Mouse (Mus musculus) heart, postnatal 14 days (tissue): ENCODE data around the gene Abhd12b. TPM values are rescaled to one million over a fixed set of nuclear protein-coding genes. Genes with fewer than 3 reads are reported as not detected.
A peak's percentile ranks its signal among the peaks of the same experiment; 100 is the strongest.

Experiments
- DNase-seq, 2 experiments: peaks; one replicate each; pipeline ENCODE4 v3.0.0; 2021 to 2022
- intact Hi-C: fragments of 180-260 bp; cut with DNase I; formaldehyde crosslinking; loops from one replicate; pipeline ENCODE4 v1.15.1; 2025
- long read RNA-seq, 2 experiments: library from polyadenylated mRNA; stranded (forward); transcript quantifications; one replicate each; pipeline ENCODE4 v2.0.0; 2021
- total RNA-seq, 2 experiments: library from RNA; stranded (reverse); gene quantifications; 2 replicates each; pipeline ENCODE4 v1.2.3; 2021

The Abhd12b gene
- not detected for total RNA-seq
- long read RNA-seq, experiment 1: 0 reads
- long read RNA-seq, experiment 2: 0 reads

- intact Hi-C loops: no loop called here
- DNase-seq: no peak
Observed at GRCm38 (mm10) chr12:70153842-70154241, at the start of gene Abhd12b. Abhd12b (plus strand) TSS chr12:70154142.

DNA sequence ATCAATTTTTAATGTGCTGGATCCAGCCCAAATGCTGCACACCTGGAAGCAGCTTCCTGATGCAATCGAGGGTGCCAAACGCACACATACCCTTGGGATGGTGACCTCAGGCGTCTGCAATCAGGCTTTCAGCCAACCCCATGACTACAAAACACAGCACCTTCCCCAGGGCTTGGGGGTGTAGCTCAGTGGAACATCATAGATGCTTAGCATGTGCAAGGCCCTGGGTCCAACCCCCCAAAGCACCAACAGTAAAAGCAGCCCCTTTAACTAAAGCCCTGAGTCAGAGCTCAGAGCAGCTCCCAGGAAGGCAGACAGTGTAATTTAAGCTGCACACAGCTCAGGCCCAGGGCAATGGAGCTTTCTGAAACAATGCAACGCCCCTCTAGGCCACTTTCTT is 49.7 kb upstream of the Abhd12b start:
- intact Hi-C loops: no loop called here
- DNase-seq: no peak

DNA sequence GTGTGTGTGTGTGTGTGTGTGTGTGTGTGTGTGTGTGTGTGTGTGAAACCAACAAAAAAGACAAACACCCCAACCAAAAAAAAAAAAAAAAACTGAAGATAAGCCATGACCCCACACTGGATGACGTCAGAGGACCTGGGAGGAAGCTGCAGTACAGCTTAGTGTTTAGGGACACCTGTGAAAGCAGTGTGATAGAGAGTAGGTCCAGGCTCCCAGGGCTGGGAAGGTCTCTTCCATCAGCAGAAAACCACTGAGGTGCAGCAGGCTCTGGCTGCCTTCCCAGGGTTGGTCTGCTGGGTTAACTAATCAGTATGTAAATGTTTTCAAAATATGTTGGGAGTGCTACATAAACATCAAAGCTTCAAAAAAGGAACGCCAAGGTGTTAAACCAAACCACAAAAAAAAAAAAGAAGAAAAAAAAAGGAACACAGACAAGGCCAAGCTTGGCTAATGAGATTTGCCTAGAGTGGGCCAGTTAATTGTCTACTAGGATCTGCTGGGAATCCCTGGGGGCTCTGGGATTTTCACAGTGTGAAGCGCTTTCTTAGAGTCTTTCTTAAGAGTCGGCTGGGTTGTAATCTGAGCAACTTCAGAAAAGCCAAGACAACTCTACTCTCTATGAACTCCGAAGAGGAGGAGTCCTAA is 49.0 kb upstream of the Abhd12b start:
- no peak for DNase-seq
- intact Hi-C loops: loop anchor here (5.0 kb wide), 1 partner anchor 38 kb away; no protein-coding TSS in a partner anchor

GRCm38 (mm10) chr12:70105885-70106284 is 48.1 kb upstream of the Abhd12b start:
- intact Hi-C loops: loop anchor here (5.0 kb wide), 1 partner anchor 39 kb away; no protein-coding TSS in a partner anchor
- DNase-seq: no peak

- DNase-seq: no peak
Observed at GRCm38 (mm10) chr12:70106508-70106907, 47.4 kb upstream of the Abhd12b start.

DNA sequence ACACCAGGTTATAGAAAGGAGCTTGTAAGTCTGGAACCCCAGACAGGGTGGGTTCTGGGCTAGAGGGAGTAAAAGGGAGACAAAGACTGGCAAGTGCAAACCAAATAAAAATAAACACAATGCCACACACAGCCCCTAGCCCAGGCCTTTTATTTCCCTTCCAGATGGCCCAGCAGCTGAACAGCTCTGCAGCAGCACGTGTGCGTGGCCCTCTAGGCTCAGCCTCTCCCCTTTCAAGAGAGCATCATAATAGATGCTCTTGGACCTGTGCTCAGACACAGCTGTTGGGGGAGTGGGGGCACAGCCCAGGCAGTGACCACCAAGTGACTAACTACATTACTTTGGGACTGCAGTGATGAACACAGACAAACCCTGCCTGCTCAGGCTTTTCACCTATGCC is 45.8 kb upstream of the Abhd12b start:
- DNase-seq: no peak
- intact Hi-C loops: loop anchor here (5.0 kb wide), 1 partner anchor 41 kb away; no protein-coding TSS in a partner anchor

More at GRCm38 (mm10) chr12:70106508-70106907, 47.4 kb upstream of the Abhd12b start:
- intact Hi-C loops: loop anchor here (5.0 kb wide), 1 partner anchor 39 kb away; no protein-coding TSS in a partner anchor

- intact Hi-C loops: loop anchor here (5.0 kb wide), 2 partner anchors 37 to 43 kb away; no protein-coding TSS in a partner anchor
- peak in 1 of 2 experiments; percentile 20 for DNase-seq
Observed at GRCm38 (mm10) chr12:70109921-70110320, 44.0 kb upstream of the Abhd12b start.

DNA sequence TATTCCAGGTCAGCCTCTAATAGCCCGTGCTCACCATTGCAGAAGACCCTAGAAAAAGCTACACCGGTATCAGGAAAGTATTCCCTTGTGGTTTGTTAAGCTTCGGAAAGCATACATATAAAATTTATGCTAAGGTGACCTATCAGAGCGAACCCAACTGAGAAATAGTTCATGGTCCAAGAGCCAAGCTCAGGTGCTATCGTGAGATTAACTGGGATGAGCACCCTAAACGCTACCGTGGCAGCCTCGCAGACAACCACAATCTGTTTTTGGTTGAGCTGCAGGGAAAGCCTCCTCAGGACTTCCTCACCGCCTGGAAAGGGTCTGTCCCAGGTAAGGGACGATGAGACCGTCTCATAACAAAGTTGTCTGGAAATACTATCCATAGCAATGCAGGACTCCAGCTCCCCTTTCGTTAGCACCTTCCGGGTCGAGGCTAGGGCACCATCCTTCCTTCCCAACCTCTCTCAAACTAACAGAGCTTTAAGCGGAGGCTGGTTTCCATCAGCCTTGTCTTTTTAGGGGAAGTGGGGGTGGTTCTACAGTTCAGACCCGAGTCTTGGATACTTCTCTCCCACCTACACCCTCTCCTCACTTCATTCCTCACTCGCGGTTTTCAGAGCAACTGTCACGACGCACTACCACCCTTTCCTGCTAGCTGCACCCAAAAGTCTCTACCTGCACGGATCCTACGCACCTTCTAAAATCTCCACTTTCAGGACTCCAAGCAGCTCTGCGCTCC is 43.4 kb upstream of the Abhd12b start:
- intact Hi-C loops: loop anchor here (5.0 kb wide), 1 partner anchor 37 kb away; no protein-coding TSS in a partner anchor

GRCm38 (mm10) chr12:70111117-70111366 is 42.9 kb upstream of the Abhd12b start:
- intact Hi-C loops: loop anchor here (5.0 kb wide), 1 partner anchor 36 kb away; no protein-coding TSS in a partner anchor
- DNase-seq: no peak

More for the DNA sequence above, 43.4 kb upstream of the Abhd12b start:
- no peak for DNase-seq

- intact Hi-C loops: loop anchor here (5.0 kb wide), 1 partner anchor 36 kb away; no protein-coding TSS in a partner anchor
- peak; percentile 86 to 89 for DNase-seq
Observed at GRCm38 (mm10) chr12:70111367-70112089, 42.4 kb upstream of the Abhd12b start.

- no peak for DNase-seq
- intact Hi-C loops: loop anchor here (5.0 kb wide), 1 partner anchor 35 kb away; no protein-coding TSS in a partner anchor
Observed at GRCm38 (mm10) chr12:70112090-70112383, 41.9 kb upstream of the Abhd12b start.

DNA sequence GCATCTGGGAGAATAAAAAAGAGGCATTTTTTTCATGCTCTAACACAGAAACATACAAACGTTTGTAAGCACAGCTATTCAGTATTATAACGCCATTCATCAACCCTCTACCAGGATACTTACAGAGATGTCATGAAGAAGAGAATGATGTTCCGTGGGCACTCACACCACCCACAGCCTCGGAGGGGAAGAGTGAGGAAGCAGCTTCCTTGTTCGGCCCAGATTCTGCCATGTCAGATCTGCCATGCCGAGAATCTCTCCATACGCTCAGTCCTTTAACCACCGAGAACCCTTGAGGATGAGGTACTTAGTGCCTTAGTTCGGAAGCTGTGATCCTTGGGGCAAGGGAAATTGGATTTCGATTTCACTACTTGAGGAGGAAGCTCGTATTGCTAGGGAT is 40.6 kb upstream of the Abhd12b start, which contains the start of gene Nin:
Gene Nin, minus strand, starts transcription at position 367 of the 400 bp plus-strand sequence.
- no peak for DNase-seq
- intact Hi-C loops: loop anchor here (5.0 kb wide), 1 partner anchor 34 kb away; no protein-coding TSS in a partner anchor

GRCm38 (mm10) chr12:70117146-70117545 is 36.8 kb upstream of the Abhd12b start:
- no peak for DNase-seq
- intact Hi-C loops: no loop called here

DNA sequence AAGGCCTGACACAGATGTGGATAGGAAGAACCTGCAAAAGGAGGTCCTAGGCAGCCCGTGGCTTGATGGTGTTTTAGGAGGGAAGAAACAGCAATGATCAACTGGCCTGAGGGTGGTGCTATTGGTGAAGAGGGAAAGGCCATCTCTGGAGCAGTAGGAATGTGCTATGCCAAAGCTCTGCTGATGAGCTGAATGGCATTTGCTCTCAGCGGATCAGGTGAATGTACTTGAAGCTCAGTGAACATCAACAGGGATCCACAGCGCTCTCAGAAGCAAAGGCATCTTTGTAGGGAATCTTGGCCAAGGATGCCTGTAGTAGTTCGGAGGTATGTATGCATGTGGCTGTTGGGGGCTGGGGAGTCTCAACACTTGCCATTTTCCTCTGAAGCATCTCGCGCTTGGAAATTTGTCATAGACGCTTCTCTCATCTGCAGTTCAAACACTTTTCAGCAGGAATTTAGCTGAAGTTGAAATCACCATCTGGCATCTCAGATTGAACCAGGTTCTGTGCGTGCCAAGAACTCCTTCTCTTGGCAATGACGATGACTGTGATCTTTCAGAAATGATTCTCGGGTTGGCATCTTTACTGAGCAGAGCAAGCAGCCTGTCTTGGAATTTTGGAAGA is 35.1 kb upstream of the Abhd12b start:
- no peak for DNase-seq

DNA sequence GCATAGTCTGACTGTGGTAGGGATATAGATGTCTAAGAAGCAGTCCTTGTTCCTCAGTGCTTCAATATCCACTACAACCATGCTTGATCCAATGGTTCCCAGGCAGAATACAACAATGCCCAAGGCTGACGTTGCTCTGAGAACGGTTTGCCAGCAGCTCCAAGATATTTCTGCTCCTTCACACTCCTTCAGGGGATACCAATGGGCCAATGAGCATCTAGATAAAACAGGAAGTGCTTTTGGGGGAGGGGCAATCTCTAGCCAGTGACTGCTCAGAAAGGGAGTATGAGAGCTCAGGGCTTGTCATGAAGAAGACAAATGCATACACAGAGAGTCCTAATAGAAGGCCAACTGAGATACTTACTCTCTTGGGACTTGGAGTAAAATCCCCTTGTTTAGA is 34.4 kb upstream of the Abhd12b start:
- intact Hi-C loops: no loop called here
- no peak for DNase-seq

More for the DNA sequence above, 35.1 kb upstream of the Abhd12b start:
- intact Hi-C loops: no loop called here

GRCm38 (mm10) chr12:70126626-70127025 is 27.3 kb upstream of the Abhd12b start:
- intact Hi-C loops: no loop called here
- no peak for DNase-seq

DNA sequence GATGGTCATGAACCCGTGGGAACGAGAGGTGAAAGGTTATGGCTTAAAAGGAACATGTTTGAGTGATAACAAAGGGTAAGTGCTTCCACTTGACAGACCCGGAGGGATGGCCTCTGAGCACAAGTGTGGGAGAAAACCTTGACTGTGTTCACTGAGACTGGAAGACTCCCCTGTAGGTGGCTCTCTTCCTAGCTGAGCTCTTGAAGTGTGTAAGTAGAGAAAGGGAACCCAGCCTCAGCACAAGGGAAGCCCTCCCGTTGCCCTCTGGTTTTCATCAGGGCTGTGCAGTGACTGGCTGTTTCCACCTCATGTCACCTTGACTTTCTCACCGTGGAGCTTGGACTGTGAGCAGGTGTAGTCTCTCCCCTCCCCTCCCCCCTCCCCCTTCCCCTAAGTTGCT is 24.8 kb upstream of the Abhd12b start:
- intact Hi-C loops: no loop called here
- no peak for DNase-seq

- DNase-seq: peak in 1 of 2 experiments; percentile 35
Observed at GRCm38 (mm10) chr12:70131042-70131675, 22.8 kb upstream of the Abhd12b start.

GRCm38 (mm10) chr12:70134627-70135235 is 19.2 kb upstream of the Abhd12b start:
- no peak for DNase-seq
- intact Hi-C loops: no loop called here

More at GRCm38 (mm10) chr12:70131042-70131675, 22.8 kb upstream of the Abhd12b start:
- intact Hi-C loops: no loop called here
